ENCODE assay signal across 23 mouse cellular contexts in genomic region chr6:66890349-66891158, GRCm38 (mm10). TPM values are rescaled to one million over a fixed set of nuclear protein-coding genes. Genes with fewer than 3 reads are reported as not detected.
A peak's percentile ranks its signal among the peaks of the same experiment; 100 is the strongest.
DNase-seq lines count a peak whose midpoint lies in the region; ATAC-seq lines count a peak whose summit lies in the region.
"Had no signal": no experiment of that assay in that cellular context is flagged by ENCODE, and none has a peak within 500 bp of the region (broad histone marks: within the 10 kb centered on the region; RNA-seq: fewer than 3 reads in every experiment).

No protein-coding gene starts in this region.

- H3K27me3 ChIP-seq in embryonic facial prominence, embryonic 10.5 days (replicated peaks; ENCODE audit: low read depth, poor library complexity, severe bottlenecking), result 0 out of 2 replicates have a peak, but pooled peaks cover 2% of the 10 kb centered on the region
- H3K27me3 ChIP-seq in midbrain, embryonic 10.5 days (ENCODE audit: low read depth, poor library complexity, severe bottlenecking), result no peaks in the 10 kb centered on the region
- H3K27me3 ChIP-seq: embryonic facial prominence, embryonic 13.5 days; forebrain, embryonic 15.5 days; heart, embryonic 12.5 days; heart, embryonic 15.5 days; hindbrain, embryonic 12.5 days; hindbrain, embryonic 15.5 days had no signal

- no peak overlapping the region for H3K4me3 ChIP-seq in embryonic facial prominence, embryonic 10.5 days
- no peak overlapping the region for H3K4me3 ChIP-seq in midbrain, embryonic 10.5 days
- H3K4me3 ChIP-seq: embryonic facial prominence, embryonic 13.5 days; erythroblast, embryonic 14.5 days; forebrain, embryonic 12.5 days; forebrain, embryonic 15.5 days; heart, embryonic 12.5 days; heart, embryonic 15.5 days; hindbrain, embryonic 12.5 days; hindbrain, embryonic 15.5 days had no signal

- WGBS in embryonic facial prominence, embryonic 10.5 days, result 89% methylated on average over 3 of the region's 3 CpGs
- 92% methylated on average over 3 of the region's 3 CpGs for WGBS in midbrain, embryonic 10.5 days

- H3K4me1 ChIP-seq in embryonic facial prominence, embryonic 10.5 days, result no peaks in the 10 kb centered on the region
- no peaks in the 10 kb centered on the region for H3K4me1 ChIP-seq in midbrain, embryonic 10.5 days
- H3K4me1 ChIP-seq: embryonic facial prominence, embryonic 13.5 days; forebrain, embryonic 12.5 days; forebrain, embryonic 15.5 days; heart, embryonic 12.5 days; heart, embryonic 15.5 days; hindbrain, embryonic 12.5 days; hindbrain, embryonic 15.5 days had no signal

- no peak overlapping the region for H3K27ac ChIP-seq in embryonic facial prominence, embryonic 10.5 days (replicated peaks)
- H3K27ac ChIP-seq in midbrain, embryonic 10.5 days (replicated peaks), result no peak overlapping the region
- H3K27ac ChIP-seq: embryonic facial prominence, embryonic 13.5 days; forebrain, embryonic 12.5 days; forebrain, embryonic 15.5 days; heart, embryonic 15.5 days; hindbrain, embryonic 12.5 days; hindbrain, embryonic 15.5 days had no signal

- H3K36me3 ChIP-seq in embryonic facial prominence, embryonic 10.5 days (replicated peaks), result no peaks in the 10 kb centered on the region
- no peaks in the 10 kb centered on the region for H3K36me3 ChIP-seq in midbrain, embryonic 10.5 days
- H3K36me3 ChIP-seq: embryonic facial prominence, embryonic 13.5 days; forebrain, embryonic 12.5 days; forebrain, embryonic 15.5 days; heart, embryonic 12.5 days; heart, embryonic 15.5 days; hindbrain, embryonic 12.5 days; hindbrain, embryonic 15.5 days had no signal

- H3K9me3 ChIP-seq in embryonic facial prominence, embryonic 10.5 days, result no peaks in the 10 kb centered on the region
- no peaks in the 10 kb centered on the region for H3K9me3 ChIP-seq in midbrain, embryonic 10.5 days (replicated peaks)
- H3K9me3 ChIP-seq: embryonic facial prominence, embryonic 13.5 days; forebrain, embryonic 12.5 days; forebrain, embryonic 15.5 days; heart, embryonic 15.5 days; hindbrain, embryonic 12.5 days; hindbrain, embryonic 15.5 days had no signal

- DNase-seq in heart, adult 11 months, result peak; percentile 49
- DNase-seq in heart, adult 9 months (ENCODE audit: low spot score in 2 of 2), result no peak
- DNase-seq in embryonic facial prominence, embryonic 10.5 days (ENCODE audit: low spot score), result no peak
- no peak for DNase-seq in kidney, adult 8-10 months
- DNase-seq in midbrain, embryonic 10.5 days (ENCODE audit: low spot score), result no peak
- DNase-seq: adrenal gland, adult 2 months; adrenal gland, postnatal 14 days; cerebellum, adult 11-12 months; cerebellum, adult 9-10 months; cerebellum, postnatal 14 days; gastrocnemius, postnatal 25 days; heart, postnatal 10 days; heart, postnatal 36 days had no signal

- peak; percentile 52 for ATAC-seq in granulocyte monocyte progenitor cell, adult 5-6 weeks (replicated peaks; ENCODE audit: poor library complexity, severe bottlenecking)
- peak; percentile 63 for ATAC-seq in megakaryocyte, adult 5-6 weeks (ENCODE audit: poor library complexity, severe bottlenecking)
- ATAC-seq: forebrain, embryonic 15.5 days had no signal

RNA-seq across cellular contexts. Expression of gene Gng12, which starts 5.6 kb away (rescaled TPM):
- total RNA-seq in granulocyte monocyte progenitor cell, adult 5-6 weeks (2014; fragmentation: Nextera tagmentation), result 144 and 151 TPM in 2 replicates
- total RNA-seq in granulocyte monocyte progenitor cell, adult 5-6 weeks (2017), result 116 and 143 TPM in 2 replicates
- 61.0 and 78.1 TPM in 2 replicates for total RNA-seq in megakaryocyte, adult 5-6 weeks (2015)
- 42.9 and 63.5 TPM in 2 replicates for total RNA-seq in megakaryocyte, adult 5-6 weeks (2017)
- 54.8 and 58.6 TPM in 2 replicates for polyA plus RNA-seq in embryonic facial prominence, embryonic 10.5 days (2016; fragmentation: Nextera tagmentation; extraction: Ambion mirVana)
- 42.8 and 50.3 TPM in 2 replicates for polyA plus RNA-seq in midbrain, embryonic 10.5 days (2016; fragmentation: Nextera tagmentation; extraction: Ambion mirVana)
